Mouse (Mus musculus): ENCODE data around the gene Pmvk. TPM values are rescaled to one million over a fixed set of nuclear protein-coding genes. Genes with fewer than 3 reads are reported as not detected.

Gene Pmvk
- polyA plus RNA-seq, 2 experiments: 32.1 to 32.2 TPM

DNA sequence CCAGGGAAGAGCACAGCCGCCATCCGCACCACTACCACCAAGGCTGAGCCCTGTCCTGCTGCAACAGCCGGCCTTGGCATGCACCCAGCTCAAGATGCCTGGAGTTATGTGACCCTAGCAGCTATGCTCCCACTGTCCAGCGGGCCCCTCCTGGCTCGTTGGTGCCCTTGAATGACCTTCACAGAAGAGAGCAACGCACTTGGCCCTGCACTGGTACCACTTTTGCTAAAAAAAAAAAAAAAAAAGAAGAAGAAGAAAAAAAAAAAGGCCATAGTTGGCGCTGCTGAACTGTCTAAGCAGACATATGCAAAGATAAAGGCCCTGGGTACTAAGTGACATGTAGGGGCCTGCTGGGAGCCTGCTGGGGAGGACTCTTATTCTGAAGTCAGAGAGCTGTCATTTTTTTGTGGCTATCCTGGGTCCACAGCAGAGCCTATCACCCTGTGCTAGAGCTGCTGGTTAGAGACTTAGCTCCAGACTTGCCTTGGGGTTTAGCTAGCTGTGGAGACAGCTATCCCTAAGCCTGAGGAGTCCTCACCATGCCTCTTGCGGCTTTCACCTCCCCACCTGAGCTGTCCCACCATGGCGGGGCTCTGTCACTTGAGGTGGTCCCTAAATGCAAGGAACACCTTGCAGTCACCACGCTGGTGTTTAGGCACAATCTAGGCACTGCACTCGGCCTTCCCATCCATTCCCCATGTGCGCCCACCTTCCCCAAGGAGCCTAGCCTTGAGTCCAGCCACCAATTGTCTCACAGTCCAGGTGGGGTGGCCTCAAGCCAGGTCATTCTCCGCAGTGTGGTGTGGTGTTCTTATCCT, 5.4 kb upstream of the Pmvk start:
- ATAC-seq (ENCODE audit: insufficient read depth) (peak; percentile 86), DNase-seq (ENCODE audit: low read depth in 3 of 3, low spot score in 3 of 3) (peak in 2 of 3 experiments; percentile 41 to 53)
- Histone ChIP-seq H3K36me3 (replicated peaks; ENCODE audit: control insufficient read depth, insufficient read depth, low read depth) (no peaks in the 10 kb centered on the region), H3K4me2 (ENCODE audit: low read depth) (peak overlapping the region; percentile 54), H3K9me3 (ENCODE audit: control insufficient read depth, low read length) (no peaks in the 10 kb centered on the region), H3K4me1 (replicated peaks; ENCODE audit: control insufficient read depth in 2 of 2, insufficient read depth in 2 of 2, low read length in 1 of 2) (peaks cover 2 to 11% of the 10 kb centered on the region in 2 experiments; a peak in 2 of 4 replicates), H3K4me3 (ENCODE audit: insufficient read depth in 1 of 2, low read depth in 2 of 2, low read length in 2 of 2) (no peak overlapping the region), H3K27ac (peak overlapping the region; percentile 13), H3K9ac (replicated peaks) (0 out of 2 replicates have a peak overlapping the region, but pooled peaks have one; percentile 20), H3K27me3 (ENCODE audit: control insufficient read depth, insufficient read depth, low read length) (no peaks in the 10 kb centered on the region)
- WGBS (ENCODE audit: insufficient replicate concordance): 35% methylated on average over 13 of the region's 13 CpGs
- no peak for TF ChIP-seq EP300 (IDR thresholded peaks at IDR 0.05; ENCODE audit: low read depth)
- TF ChIP-seq CTCF (IDR thresholded peaks at IDR 0.05; ENCODE audit: low read depth): no peak

DNA sequence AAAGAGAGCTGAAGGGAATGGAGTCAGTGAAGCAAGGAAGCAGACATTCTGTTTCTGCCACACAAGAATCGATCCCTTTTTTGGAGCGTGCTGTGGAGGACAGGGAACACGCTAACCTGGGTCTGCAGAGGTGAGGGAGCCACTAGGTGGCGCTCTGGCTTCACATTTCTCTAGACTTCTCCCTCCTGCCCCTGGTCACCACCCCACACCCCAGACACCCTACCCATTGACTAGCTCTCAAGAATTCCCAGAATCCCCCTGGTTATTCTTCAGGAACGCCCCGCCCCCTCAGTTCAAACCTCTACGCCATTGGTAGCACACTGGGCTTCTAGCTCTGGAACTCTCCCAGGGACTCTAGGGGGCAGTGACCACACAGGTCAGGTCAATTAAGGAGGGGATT, 4.8 kb upstream of the Pmvk start:
- WGBS (ENCODE audit: insufficient replicate concordance): 10% methylated on average over 7 of the region's 7 CpGs
- TF ChIP-seq EP300 (IDR thresholded peaks at IDR 0.05; ENCODE audit: low read depth) (no peak), CTCF (IDR thresholded peaks at IDR 0.05; ENCODE audit: low read depth) (peak; percentile 92)
- no peaks in the 10 kb centered on the region for H3K36me3 ChIP-seq (replicated peaks; ENCODE audit: control insufficient read depth, insufficient read depth, low read depth)
- 0 out of 2 replicates have a peak overlapping the region, but pooled peaks have one; percentile 20 for H3K9ac ChIP-seq (replicated peaks)
- H3K4me3 ChIP-seq (ENCODE audit: insufficient read depth in 1 of 2, low read depth in 2 of 2, low read length in 2 of 2): no peak overlapping the region
- H3K27me3 ChIP-seq (ENCODE audit: control insufficient read depth, insufficient read depth, low read length): no peaks in the 10 kb centered on the region
- peak; percentile 75 for ATAC-seq (ENCODE audit: insufficient read depth)
- peak overlapping the region; percentile 13 for H3K27ac ChIP-seq
- H3K4me2 ChIP-seq (ENCODE audit: low read depth): peak overlapping the region; percentile 54
- peak; percentile 57 to 62 (median 59) for DNase-seq (ENCODE audit: low read depth in 3 of 3, low spot score in 3 of 3)
- peaks cover 2 to 11% of the 10 kb centered on the region in 2 experiments; a peak in 2 of 4 replicates for H3K4me1 ChIP-seq (replicated peaks; ENCODE audit: control insufficient read depth in 2 of 2, insufficient read depth in 2 of 2, low read length in 1 of 2)
- no peaks in the 10 kb centered on the region for H3K9me3 ChIP-seq (ENCODE audit: control insufficient read depth, low read length)

DNA sequence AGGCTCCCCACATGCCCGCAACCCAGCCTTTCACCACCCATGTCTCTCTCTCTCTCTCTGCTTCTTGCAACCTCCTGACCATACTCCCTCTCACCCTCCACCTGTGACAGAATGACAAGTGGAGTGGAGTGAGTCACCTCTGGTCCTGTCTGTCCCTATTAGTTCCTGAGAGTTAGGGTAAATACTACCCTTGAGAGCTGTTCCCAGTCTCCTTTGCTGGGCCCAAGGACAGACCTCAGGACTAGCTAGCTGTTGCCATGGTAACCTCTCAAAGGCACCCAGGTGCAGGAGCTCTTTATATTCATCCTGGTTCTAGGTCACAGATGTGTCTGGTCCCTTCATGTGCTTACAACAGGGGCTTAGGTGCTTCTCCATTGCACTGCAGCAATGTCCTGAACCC, 2.4 kb upstream of the Pmvk start:
- H3K4me2 ChIP-seq (ENCODE audit: low read depth): no peak overlapping the region
- H3K4me1 ChIP-seq (replicated peaks; ENCODE audit: control insufficient read depth in 2 of 2, insufficient read depth in 2 of 2, low read length in 1 of 2): peaks cover 4 to 12% of the 10 kb centered on the region in 2 experiments
- WGBS (ENCODE audit: insufficient replicate concordance): 67% methylated on average over 1 of the region's 1 CpGs
- DNase-seq (ENCODE audit: low read depth in 3 of 3, low spot score in 3 of 3) (no peak), ATAC-seq (ENCODE audit: insufficient read depth) (no peak)
- no peak overlapping the region for H3K27ac ChIP-seq
- no peaks in the 10 kb centered on the region for H3K36me3 ChIP-seq (replicated peaks; ENCODE audit: control insufficient read depth, insufficient read depth, low read depth)
- no peaks in the 10 kb centered on the region for H3K27me3 ChIP-seq (ENCODE audit: control insufficient read depth, insufficient read depth, low read length)
- H3K9me3 ChIP-seq (ENCODE audit: control insufficient read depth, low read length): no peaks in the 10 kb centered on the region
- H3K4me3 ChIP-seq (ENCODE audit: insufficient read depth in 1 of 2, low read depth in 2 of 2, low read length in 2 of 2): no peak overlapping the region
- TF ChIP-seq CTCF (IDR thresholded peaks at IDR 0.05; ENCODE audit: low read depth) (no peak), EP300 (IDR thresholded peaks at IDR 0.05; ENCODE audit: low read depth) (no peak)
- no peak overlapping the region for H3K9ac ChIP-seq (replicated peaks)

DNA sequence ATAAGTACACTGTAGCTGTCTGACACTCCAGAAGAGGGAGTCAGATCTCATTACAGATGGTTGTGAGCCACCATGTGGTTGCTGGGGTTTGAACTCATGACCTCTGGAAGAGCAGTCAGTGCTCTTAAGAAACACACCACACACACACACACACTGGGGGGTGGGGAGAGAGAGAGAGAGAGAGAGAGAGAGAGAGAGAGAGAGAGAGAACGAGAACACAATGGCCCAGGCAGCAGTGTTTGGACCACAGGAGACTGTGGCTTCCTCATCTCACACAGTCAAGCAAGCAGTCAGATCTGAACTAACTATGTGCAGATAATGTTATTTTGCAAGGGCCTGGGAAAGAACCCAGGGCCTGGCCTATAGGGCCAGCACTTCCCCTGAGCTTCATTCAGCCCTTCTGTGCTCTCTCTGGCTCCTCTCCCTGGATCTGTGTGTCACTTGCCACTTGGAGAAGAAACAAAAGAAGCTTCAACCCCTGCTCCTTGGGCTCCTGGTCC, 1.5 kb downstream of the Pmvk start:
- WGBS (ENCODE audit: insufficient replicate concordance): 85% methylated on average over 1 of the region's 1 CpGs
- H3K27me3 ChIP-seq (ENCODE audit: control insufficient read depth, insufficient read depth, low read length): no peaks in the 10 kb centered on the region
- H3K27ac ChIP-seq: no peak overlapping the region
- no peak overlapping the region for H3K4me3 ChIP-seq (ENCODE audit: insufficient read depth in 1 of 2, low read depth in 2 of 2, low read length in 2 of 2)
- H3K36me3 ChIP-seq (replicated peaks; ENCODE audit: control insufficient read depth, insufficient read depth, low read depth): no peaks in the 10 kb centered on the region
- no peaks in the 10 kb centered on the region for H3K9me3 ChIP-seq (ENCODE audit: control insufficient read depth, low read length)
- peaks cover 10 to 30% of the 10 kb centered on the region in 2 experiments for H3K4me1 ChIP-seq (replicated peaks; ENCODE audit: control insufficient read depth in 2 of 2, insufficient read depth in 2 of 2, low read length in 1 of 2)
- no peak overlapping the region for H3K4me2 ChIP-seq (ENCODE audit: low read depth)
- TF ChIP-seq CTCF (IDR thresholded peaks at IDR 0.05; ENCODE audit: low read depth) (no peak), EP300 (IDR thresholded peaks at IDR 0.05; ENCODE audit: low read depth) (no peak)
- no peak for DNase-seq (ENCODE audit: low read depth in 3 of 3, low spot score in 3 of 3)
- ATAC-seq (ENCODE audit: insufficient read depth): no peak
- no peak overlapping the region for H3K9ac ChIP-seq (replicated peaks)
